Mouse (Mus musculus) forebrain, embryonic 14.5 days (tissue): Measurements from ENCODE around the gene Gm11042. TPM values are rescaled to one million over a fixed set of nuclear protein-coding genes. Genes with fewer than 3 reads are reported as not detected.
A peak's percentile ranks its signal among the peaks of the same experiment; 100 is the strongest.

ENCODE experiments used
- ATAC-seq: fragments of 200-750 bp; cut with Nextera tagmentation; 2 replicates; pipeline ENCODE4 v1.8.0; 2017; ENCODE audit warnings: mild to moderate bottlenecking, moderate library complexity
- DNase-seq: peaks from one replicate; pipeline ENCODE4 v3.0.0-alpha.2; 2015; ENCODE audit warnings: low spot score
- H3K27ac ChIP-seq: fragments of 300-500 bp; sonication (generic); 2 replicates; pipeline ENCODE4 v1.5.1; 2014; ENCODE audit warnings: low read depth, mild to moderate bottlenecking, control low read depth, low read length, moderate library complexity
- H3K27me3 ChIP-seq: fragments of 300-500 bp; sonication (generic); replicated peaks from 2 replicates; pipeline ENCODE4 v1.6.1; 2014; ENCODE audit warnings: low read length, control low read depth, mixed read lengths; ENCODE audit not compliant: control insufficient read depth, insufficient read depth
- H3K36me3 ChIP-seq: fragments of 300-500 bp; sonication (generic); 2 replicates; pipeline ENCODE4 v1.6.1; 2014; ENCODE audit warnings: low read length, control low read depth; ENCODE audit not compliant: control insufficient read depth, insufficient read depth
- H3K4me1 ChIP-seq: fragments of 300-500 bp; sonication (generic); 2 replicates; pipeline ENCODE4 v1.6.1; 2014; ENCODE audit warnings: antibody characterized with exemption, low read length, control low read depth; ENCODE audit not compliant: control insufficient read depth, insufficient read depth
- H3K4me2 ChIP-seq: fragments of 300-500 bp; sonication (generic); 2 replicates; pipeline ENCODE4 v1.6.1; 2014; ENCODE audit warnings: mild to moderate bottlenecking, control low read depth, low read length
- H3K4me3 ChIP-seq: fragments of 300-500 bp; sonication (generic); 2 replicates; pipeline ENCODE4 v1.5.1; 2014; ENCODE audit warnings: low read depth, low read length, control low read depth
- H3K9ac ChIP-seq: fragments of 300-500 bp; sonication (generic); 2 replicates; pipeline ENCODE4 v1.6.1; 2014; ENCODE audit warnings: mild to moderate bottlenecking, low read length, control low read depth, moderate library complexity
- H3K9me3 ChIP-seq: fragments of 300-500 bp; sonication (generic); replicated peaks from 2 replicates; pipeline ENCODE4 v1.6.1; 2016; ENCODE audit warnings: low read length, control low read depth, mixed read lengths; ENCODE audit not compliant: control insufficient read depth
- WGBS: fragments of 180-500 bp; shearing (Covaris S2); extraction: QIAGEN DNeasy Blood & Tissue Kit; methylation state at CpG from one replicate; pipeline ENCODE4 v1.1.7; 2014; 5-methylcytosine and 5-hydroxymethylcytosine counted together
- polyA plus RNA-seq: library from polyadenylated mRNA; unstranded; fragments of >200 nt; fragmentation: Nextera tagmentation; extraction: Ambion mirVana; gene quantifications from 2 replicates; pipeline ENCODE4 v1.2.1, GENCODE M21; 2014

Gene Gm11042
- polyA plus RNA-seq, 1 experiment from 2014 or later: not detected

GRCm38 (mm10) chr12:74301559-74301958 lies 14.6 kb downstream of the Gm11042 start:
- ATAC-seq: no peak
- Histone ChIP-seq H3K27ac (no peak overlapping the region), H3K4me1 (peaks cover 8% of the 10 kb centered on the region; the same call in 1 of the 2 replicates), H3K9ac (no peak overlapping the region), H3K9me3 (no peaks in the 10 kb centered on the region), H3K4me2 (no peak overlapping the region), H3K27me3 (no peaks in the 10 kb centered on the region), H3K4me3 (no peak overlapping the region), H3K36me3 (no peaks in the 10 kb centered on the region)
- DNase-seq: no peak
- 78% methylated on average over 6 of the region's 6 CpGs for WGBS

GRCm38 (mm10) chr12:74296374-74296773 lies 19.8 kb downstream of the Gm11042 start:
- no peaks in the 10 kb centered on the region for H3K27me3 ChIP-seq
- no peaks in the 10 kb centered on the region for H3K9me3 ChIP-seq
- DNase-seq (peak; percentile 32), ATAC-seq (0 out of 2 replicates have a peak, but pooled peaks have one; percentile 46)
- no peak overlapping the region for H3K27ac ChIP-seq
- H3K36me3 ChIP-seq: no peaks in the 10 kb centered on the region
- H3K9ac ChIP-seq: no peak overlapping the region
- 52% methylated on average over 5 of the region's 5 CpGs for WGBS
- no peak overlapping the region for H3K4me3 ChIP-seq
- no peak overlapping the region for H3K4me2 ChIP-seq
- no peaks in the 10 kb centered on the region for H3K4me1 ChIP-seq

GRCm38 (mm10) chr12:74293624-74294023 lies 22.6 kb downstream of the Gm11042 start:
- Histone ChIP-seq H3K27ac (no peak overlapping the region), H3K9me3 (no peaks in the 10 kb centered on the region), H3K36me3 (no peaks in the 10 kb centered on the region), H3K27me3 (no peaks in the 10 kb centered on the region), H3K4me2 (no peak overlapping the region), H3K4me3 (no peak overlapping the region), H3K4me1 (no peaks in the 10 kb centered on the region), H3K9ac (no peak overlapping the region)
- 5% methylated on average over 4 of the region's 4 CpGs for WGBS
- DNase-seq (peak; percentile 82), ATAC-seq (peak; percentile 58)

- H3K4me3 ChIP-seq: no peak overlapping the region
- no peaks in the 10 kb centered on the region for H3K4me1 ChIP-seq
- no peak overlapping the region for H3K27ac ChIP-seq
- no peaks in the 10 kb centered on the region for H3K9me3 ChIP-seq
- WGBS: 86% methylated on average over 4 of the region's 4 CpGs
- no peak overlapping the region for H3K4me2 ChIP-seq
- no peak for DNase-seq
- H3K27me3 ChIP-seq: no peaks in the 10 kb centered on the region
- no peak overlapping the region for H3K9ac ChIP-seq
- no peak for ATAC-seq
- no peaks in the 10 kb centered on the region for H3K36me3 ChIP-seq
These were observed 25.2 kb downstream of the Gm11042 start for GRCm38 (mm10) chr12:74290983-74291382.

GRCm38 (mm10) chr12:74284685-74285054 lies 31.5 kb downstream of the Gm11042 start:
- Histone ChIP-seq H3K9ac (peak overlapping the region; percentile 63), H3K27ac (no peak overlapping the region), H3K9me3 (no peaks in the 10 kb centered on the region), H3K4me3 (peak overlapping the region; percentile 43), H3K4me1 (peaks cover 10% of the 10 kb centered on the region), H3K36me3 (no peaks in the 10 kb centered on the region), H3K4me2 (peak overlapping the region; percentile 93), H3K27me3 (no peaks in the 10 kb centered on the region; the same call in 1 of the 2 replicates)
- ATAC-seq (peak; percentile 40), DNase-seq (peak; percentile 48)
- WGBS: 4% methylated on average over 11 of the region's 11 CpGs

- ATAC-seq (peak; percentile 98), DNase-seq (peak; percentile 97)
- WGBS: under 1% methylated on average over 49 of the region's 49 CpGs
- no peaks in the 10 kb centered on the region for H3K9me3 ChIP-seq
- peak overlapping the region; percentile 63 for H3K9ac ChIP-seq
- no peaks in the 10 kb centered on the region for H3K36me3 ChIP-seq
- H3K27ac ChIP-seq: no peak overlapping the region
- H3K4me2 ChIP-seq: peak overlapping the region; percentile 93
- peak overlapping the region; percentile 43 for H3K4me3 ChIP-seq
- H3K27me3 ChIP-seq: no peaks in the 10 kb centered on the region; the same call in 1 of the 2 replicates
- H3K4me1 ChIP-seq: peaks cover 10% of the 10 kb centered on the region
These were observed 32.0 kb downstream of the Gm11042 start for GRCm38 (mm10) chr12:74284020-74284684.

- ATAC-seq (no peak), DNase-seq (no peak)
- H3K4me2 ChIP-seq: no peak overlapping the region
- no peak overlapping the region for H3K9ac ChIP-seq
- no peaks in the 10 kb centered on the region for H3K9me3 ChIP-seq
- H3K27ac ChIP-seq: no peak overlapping the region
- peaks cover 10% of the 10 kb centered on the region for H3K4me1 ChIP-seq
- 80% methylated on average over 1 of the region's 1 CpGs for WGBS
- H3K4me3 ChIP-seq: no peak overlapping the region
- no peaks in the 10 kb centered on the region for H3K36me3 ChIP-seq
- H3K27me3 ChIP-seq: no peaks in the 10 kb centered on the region; the same call in 1 of the 2 replicates
These were observed 33.3 kb downstream of the Gm11042 start for GRCm38 (mm10) chr12:74282846-74283245.

GRCm38 (mm10) chr12:74281403-74281802 lies 34.8 kb downstream of the Gm11042 start:
- no peaks in the 10 kb centered on the region; the same call in 1 of the 2 replicates for H3K27me3 ChIP-seq
- no peak overlapping the region for H3K4me3 ChIP-seq
- H3K36me3 ChIP-seq: no peaks in the 10 kb centered on the region
- no peak overlapping the region for H3K27ac ChIP-seq
- ATAC-seq (no peak), DNase-seq (no peak)
- 89% methylated on average over 4 of the region's 4 CpGs for WGBS
- no peak overlapping the region for H3K4me2 ChIP-seq
- peaks cover 10% of the 10 kb centered on the region for H3K4me1 ChIP-seq
- H3K9me3 ChIP-seq: no peaks in the 10 kb centered on the region
- no peak overlapping the region for H3K9ac ChIP-seq

- Histone ChIP-seq H3K9ac (no peak overlapping the region), H3K4me2 (no peak overlapping the region), H3K4me3 (no peak overlapping the region), H3K9me3 (0 out of 2 replicates have a peak, but pooled peaks cover 2% of the 10 kb centered on the region), H3K27ac (no peak overlapping the region), H3K27me3 (no peaks in the 10 kb centered on the region), H3K4me1 (no peaks in the 10 kb centered on the region), H3K36me3 (no peaks in the 10 kb centered on the region)
- 85% methylated on average over 5 of the region's 5 CpGs for WGBS
- no peak for ATAC-seq
- peak; percentile 34 for DNase-seq
These were observed 38.9 kb downstream of the Gm11042 start for GRCm38 (mm10) chr12:74277265-74277664.
